Mouse (Mus musculus) brown adipose tissue, adult 24 weeks (tissue): ENCODE results near the gene Ktn1. TPM values are rescaled to one million over a fixed set of nuclear protein-coding genes. Genes with fewer than 3 reads are reported as not detected.

Experiments used
- H3K27ac ChIP-seq: fragments of 200-500 bp; replicated peaks from 2 replicates; pipeline ENCODE4 v1.5.1; 2012; ENCODE audit warnings: low read depth, mild to moderate bottlenecking, low read length
- H3K4me1 ChIP-seq: fragments of 200-500 bp; 2 replicates; pipeline ENCODE4 v1.6.1; 2012; ENCODE audit warnings: low read length, mixed read lengths; ENCODE audit not compliant: control insufficient read depth, insufficient read depth, insufficient read length
- H3K4me3 ChIP-seq: fragments of 200-500 bp; 2 replicates; pipeline ENCODE4 v1.5.1; 2012; ENCODE audit warnings: low read depth, mild to moderate bottlenecking, low read length, moderate library complexity; ENCODE audit not compliant: insufficient read depth
- polyA plus RNA-seq: library from polyadenylated mRNA; stranded (reverse); fragments of >200 nt; gene quantifications from 2 replicates; pipeline ENCODE4 v1.2.4, GENCODE M21; 2012; ENCODE audit not compliant: missing spikeins, insufficient read depth, insufficient read length

Gene Ktn1
- 15.2 and 18.3 TPM in 2 replicates for polyA plus RNA-seq

DNA sequence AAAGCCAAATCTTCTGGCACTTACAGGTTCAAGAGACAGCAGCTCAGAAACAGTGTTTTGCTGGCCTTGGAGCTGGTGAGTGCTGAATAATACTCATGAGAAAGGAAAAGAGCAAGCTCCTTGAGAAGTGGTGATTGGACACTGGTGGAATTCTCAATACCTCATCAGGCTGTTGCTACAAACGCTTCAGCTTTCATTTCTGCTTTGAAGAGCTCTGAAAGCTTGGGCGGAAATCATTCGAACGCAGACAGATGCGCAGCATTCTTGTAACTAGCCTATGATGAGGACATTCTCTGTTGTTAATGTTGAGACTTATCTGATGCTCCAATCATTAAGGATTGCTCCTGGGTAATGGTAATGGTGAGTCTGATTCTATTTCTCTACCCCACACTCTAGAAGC, at the start of gene Ktn1:
Ktn1 (plus strand) TSS at position 231 of the 400 bp plus-strand sequence.
- Histone ChIP-seq H3K4me1 (peaks cover 2% of the 10 kb centered on the region; the same call in 1 of the 2 replicates), H3K4me3 (peak within 1 kb of the TSS; percentile 79), H3K27ac (peak within 1 kb of the TSS; percentile 67)

DNA sequence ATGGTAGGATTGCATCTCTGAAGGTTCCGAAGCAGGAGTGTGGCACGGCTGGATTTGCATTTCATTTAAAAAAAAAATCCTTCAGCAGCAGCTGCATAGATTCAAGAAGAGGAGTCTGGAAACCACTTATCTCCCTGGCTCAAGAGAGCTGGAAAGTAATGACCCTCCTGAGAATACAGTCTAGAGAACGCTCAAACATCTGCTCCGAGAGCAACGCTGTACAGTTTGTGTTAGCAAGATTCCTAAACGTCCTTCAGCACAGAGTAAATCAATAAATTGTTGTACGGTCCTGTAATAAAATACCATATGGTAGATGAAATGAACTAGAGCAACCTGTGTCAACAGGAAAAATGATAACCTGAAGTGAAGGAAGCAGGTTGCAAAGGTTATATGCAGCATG, 35.0 kb upstream of the Ktn1 start:
- Histone ChIP-seq H3K27ac (no peak overlapping the region), H3K4me1 (no peaks in the 10 kb centered on the region), H3K4me3 (no peak overlapping the region)

DNA sequence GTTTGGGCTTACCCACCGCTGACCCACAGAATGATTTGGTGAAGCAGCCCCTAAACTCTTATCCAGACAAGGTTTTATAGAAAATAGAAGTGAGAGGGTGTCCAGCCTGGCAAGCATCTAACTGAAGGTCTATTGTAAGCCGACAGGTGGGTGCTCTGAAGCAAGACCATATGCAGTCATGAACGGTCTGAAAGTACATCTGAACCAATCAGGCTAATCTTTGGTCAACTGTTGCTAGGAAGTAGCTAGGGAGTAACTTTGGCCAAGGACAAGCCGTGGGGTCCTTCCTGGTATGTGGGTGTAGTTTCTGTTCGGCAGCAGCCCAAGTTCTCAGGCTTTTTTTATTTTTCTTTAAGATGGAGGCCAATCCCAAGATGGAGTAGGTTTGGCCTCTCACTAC, 29.4 kb upstream of the Ktn1 start:
- Histone ChIP-seq H3K27ac (no peak overlapping the region), H3K4me1 (no peaks in the 10 kb centered on the region)

DNA sequence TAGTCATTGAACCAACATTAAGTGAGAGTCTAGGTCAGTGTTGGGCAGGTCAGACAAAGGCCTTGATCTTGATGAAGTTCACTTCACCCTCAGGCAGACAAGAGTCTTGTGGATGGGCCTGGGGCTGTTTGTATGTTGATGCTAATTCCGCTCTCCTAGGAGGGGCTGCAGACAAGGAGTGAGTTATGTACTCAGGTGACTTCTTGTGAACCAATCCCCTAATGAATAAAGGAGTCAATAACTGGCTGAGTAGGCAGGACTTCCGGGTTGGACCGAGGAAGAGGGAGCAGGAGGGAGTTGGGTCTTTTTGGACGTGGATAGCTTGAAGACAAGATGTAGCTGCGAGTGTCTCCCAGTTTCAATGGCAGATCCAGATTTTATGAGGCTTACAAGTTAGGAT, 26.3 kb upstream of the Ktn1 start:
- Histone ChIP-seq H3K4me3 (no peak overlapping the region), H3K4me1 (no peaks in the 10 kb centered on the region)

More for the DNA sequence above, 29.4 kb upstream of the Ktn1 start:
- H3K4me3 ChIP-seq = no peak overlapping the region

DNA sequence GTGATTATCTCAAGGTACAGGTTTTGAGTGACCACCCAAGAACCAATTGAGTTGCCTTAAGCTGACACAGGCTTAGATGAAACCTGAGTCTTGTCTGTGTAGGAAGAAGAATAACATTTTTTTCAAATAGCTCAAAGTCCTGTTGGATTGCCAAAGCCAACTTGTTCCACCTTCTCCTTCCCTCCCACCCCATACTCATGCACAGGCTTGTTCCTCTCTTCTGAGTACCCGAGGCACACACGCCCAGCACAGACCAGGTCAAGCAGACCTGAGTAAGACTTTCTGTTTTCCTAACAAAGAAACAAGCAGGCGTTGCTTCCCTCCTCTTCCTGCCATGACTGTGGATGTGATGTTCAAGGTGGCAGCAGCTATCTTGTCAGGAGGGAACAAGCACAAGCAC, 23.4 kb upstream of the Ktn1 start:
- Histone ChIP-seq H3K27ac (no peak overlapping the region), H3K4me1 (no peaks in the 10 kb centered on the region), H3K4me3 (no peak overlapping the region)

More for the DNA sequence above, 26.3 kb upstream of the Ktn1 start:
- no peak overlapping the region for H3K27ac ChIP-seq

DNA sequence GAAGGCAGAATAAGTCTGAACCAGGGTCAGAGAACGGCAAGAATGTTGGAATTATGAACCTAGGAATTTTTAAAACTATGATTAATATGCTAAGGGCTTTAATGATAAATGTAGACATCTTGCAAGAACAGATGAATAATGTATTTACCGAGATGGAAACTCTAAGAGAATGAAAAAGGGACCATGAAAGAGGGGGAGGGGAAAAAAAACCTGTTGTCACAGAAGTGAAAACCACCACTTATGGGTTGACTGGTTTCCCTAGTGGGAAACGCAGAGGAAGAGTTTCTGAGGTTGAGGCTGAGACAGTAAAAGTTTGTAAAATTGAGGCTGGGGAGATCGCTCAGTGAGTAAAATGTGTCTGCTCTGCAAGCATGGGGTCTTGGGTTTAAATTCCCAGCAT, 22.1 kb upstream of the Ktn1 start:
- Histone ChIP-seq H3K4me3 (no peak overlapping the region), H3K27ac (no peak overlapping the region), H3K4me1 (no peaks in the 10 kb centered on the region)

DNA sequence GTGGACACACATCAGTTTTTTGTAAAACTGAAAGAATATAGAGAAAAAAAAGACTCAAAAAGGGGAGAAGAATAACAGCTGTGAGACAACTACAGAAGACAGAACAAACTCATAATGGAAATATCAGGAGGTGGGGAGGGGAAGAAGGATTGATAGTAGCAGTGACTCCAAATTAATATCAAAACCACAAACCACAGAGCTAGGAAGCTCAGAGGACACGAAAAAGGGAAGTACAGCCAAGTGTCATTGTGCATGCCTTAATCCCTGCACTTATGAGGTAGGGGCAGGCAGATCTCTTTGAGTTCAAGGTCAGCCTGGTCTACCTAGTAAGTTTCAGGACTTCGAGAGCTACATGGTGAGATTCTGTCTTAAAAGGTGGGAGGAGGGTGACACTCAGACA, 21.4 kb upstream of the Ktn1 start:
- no peaks in the 10 kb centered on the region for H3K4me1 ChIP-seq
- no peak overlapping the region for H3K27ac ChIP-seq
- no peak overlapping the region for H3K4me3 ChIP-seq

DNA sequence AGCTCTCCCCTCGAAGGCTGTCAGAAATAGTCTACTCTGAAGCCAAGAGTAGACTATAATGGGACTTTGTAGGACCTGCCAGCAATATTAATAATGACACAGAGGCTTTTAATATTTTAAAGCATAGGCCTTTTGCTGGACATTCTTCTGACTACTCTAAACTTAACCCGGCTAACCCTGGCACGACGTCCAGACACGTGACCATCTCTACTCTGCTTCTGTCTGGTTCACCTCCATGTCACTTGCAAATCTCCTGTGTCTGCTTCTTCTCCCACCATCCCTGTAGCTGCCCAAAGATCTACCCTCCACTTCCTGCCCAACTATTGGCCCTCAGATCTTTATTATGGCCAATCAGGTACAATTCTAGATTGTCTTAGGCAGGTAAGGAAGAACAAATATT, 20.9 kb upstream of the Ktn1 start:
- Histone ChIP-seq H3K27ac (no peak overlapping the region), H3K4me1 (no peaks in the 10 kb centered on the region), H3K4me3 (no peak overlapping the region)

DNA sequence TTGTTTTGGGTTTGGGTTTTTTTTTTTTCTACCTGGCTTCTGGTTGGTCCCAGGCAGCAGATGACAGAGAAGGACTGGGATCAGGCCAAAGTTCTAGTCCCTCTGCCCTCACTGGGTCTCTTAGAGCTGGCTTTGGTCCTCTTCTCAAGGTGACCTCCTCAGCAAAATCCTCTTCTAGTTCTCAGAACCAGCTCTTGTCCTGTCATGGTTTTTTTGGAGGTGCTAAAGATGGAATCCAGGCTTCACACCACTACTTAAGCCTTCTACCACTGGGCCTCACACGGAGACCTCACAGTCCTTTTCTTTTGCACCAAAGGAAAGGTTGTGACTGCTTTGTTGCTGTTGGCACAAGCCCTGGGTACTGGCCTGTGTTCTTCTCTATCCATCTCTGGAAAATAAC, 15.8 kb upstream of the Ktn1 start:
- Histone ChIP-seq H3K27ac (no peak overlapping the region), H3K4me3 (no peak overlapping the region), H3K4me1 (no peaks in the 10 kb centered on the region)

DNA sequence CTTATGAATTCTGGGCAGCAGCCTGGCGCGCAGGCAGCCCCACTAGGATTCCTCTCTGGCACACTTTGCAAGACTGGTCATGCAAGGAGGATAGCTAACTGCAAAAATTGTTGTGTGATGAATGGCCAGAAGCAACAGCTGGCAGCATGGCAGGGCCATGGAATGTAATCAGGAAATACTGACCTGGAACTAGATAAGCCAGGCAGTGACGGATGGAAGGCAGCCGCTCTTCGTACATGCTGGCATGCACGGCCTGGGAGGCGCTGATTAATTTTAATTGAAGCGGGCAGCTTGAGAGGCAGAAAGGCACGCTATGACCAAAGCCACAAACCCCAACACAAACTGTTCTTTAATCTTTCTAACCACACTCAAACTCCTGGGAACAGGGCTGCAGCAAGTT, 13.8 kb upstream of the Ktn1 start:
- Histone ChIP-seq H3K27ac (no peak overlapping the region), H3K4me1 (no peaks in the 10 kb centered on the region), H3K4me3 (no peak overlapping the region)

DNA sequence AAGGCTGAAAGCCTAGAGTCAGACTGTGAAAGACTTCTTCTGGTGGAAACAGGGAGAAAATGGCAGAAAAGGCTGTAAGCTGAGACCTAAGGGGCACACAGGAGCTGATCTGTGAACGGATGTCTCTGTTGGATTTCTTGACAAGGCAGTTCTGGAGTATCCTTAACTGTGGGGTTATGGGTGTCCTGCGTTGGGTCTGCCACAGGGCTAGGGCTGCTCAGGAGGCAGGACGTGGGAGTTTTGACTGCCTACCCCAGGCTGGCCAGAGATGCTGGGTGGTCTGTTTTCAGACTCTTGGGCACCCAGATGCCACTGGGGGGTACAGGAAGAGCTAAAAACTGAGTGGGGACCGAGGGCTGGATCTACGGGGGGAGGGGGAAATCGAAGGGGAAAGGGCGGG, 13.4 kb upstream of the Ktn1 start:
- Histone ChIP-seq H3K27ac (no peak overlapping the region), H3K4me3 (no peak overlapping the region), H3K4me1 (no peaks in the 10 kb centered on the region)

DNA sequence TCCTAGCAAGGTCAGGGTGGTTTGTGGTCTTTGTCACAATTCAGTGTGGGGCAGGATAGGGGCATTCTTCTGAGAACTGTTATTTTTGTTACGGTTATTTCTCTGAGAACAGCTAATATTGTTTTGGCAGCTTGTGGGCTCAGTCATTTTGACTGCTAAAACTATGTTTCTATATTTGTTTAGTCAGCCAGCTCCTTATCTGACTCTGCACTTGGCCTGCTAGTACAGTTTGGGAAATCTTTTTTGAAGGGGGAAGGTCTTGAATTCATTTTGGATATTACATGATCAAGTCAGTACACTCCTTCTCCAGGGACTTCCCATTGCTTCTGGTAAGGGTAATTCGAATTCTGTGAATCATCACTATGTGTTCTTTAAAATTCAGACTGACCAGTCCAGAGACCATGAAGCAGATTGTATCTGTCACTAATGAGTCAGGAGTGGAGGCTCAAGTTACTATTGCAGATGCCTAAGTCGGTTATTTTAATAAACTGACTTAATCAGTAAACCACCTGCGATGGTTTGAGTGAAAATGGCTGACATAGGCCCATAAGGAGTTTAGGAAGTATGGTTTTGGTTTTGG, 9.8 kb upstream of the Ktn1 start:
- Histone ChIP-seq H3K27ac (no peak overlapping the region), H3K4me1 (no peaks in the 10 kb centered on the region), H3K4me3 (no peak overlapping the region)

DNA sequence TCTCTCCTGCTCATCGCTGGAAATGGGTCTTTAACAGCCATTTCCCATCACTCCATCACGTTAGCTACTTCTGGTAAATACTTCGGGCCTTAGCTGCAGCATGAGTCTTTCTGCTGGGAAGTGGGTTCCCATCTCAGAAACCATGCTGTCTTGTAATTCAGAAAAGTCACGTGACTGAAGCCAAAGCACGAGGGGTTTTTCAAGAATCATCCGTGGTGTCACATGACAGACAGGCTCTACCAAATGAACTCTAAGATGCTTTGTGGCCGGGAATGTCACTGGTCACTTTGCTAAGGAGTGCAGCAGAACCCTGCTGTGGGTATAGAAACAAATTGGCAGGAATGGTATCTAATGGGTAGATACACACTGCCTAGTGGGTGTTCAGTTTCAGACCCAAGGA, 2.6 kb upstream of the Ktn1 start:
- Histone ChIP-seq H3K4me3 (no peak overlapping the region), H3K4me1 (peaks cover 2% of the 10 kb centered on the region; the same call in 1 of the 2 replicates), H3K27ac (no peak overlapping the region)

DNA sequence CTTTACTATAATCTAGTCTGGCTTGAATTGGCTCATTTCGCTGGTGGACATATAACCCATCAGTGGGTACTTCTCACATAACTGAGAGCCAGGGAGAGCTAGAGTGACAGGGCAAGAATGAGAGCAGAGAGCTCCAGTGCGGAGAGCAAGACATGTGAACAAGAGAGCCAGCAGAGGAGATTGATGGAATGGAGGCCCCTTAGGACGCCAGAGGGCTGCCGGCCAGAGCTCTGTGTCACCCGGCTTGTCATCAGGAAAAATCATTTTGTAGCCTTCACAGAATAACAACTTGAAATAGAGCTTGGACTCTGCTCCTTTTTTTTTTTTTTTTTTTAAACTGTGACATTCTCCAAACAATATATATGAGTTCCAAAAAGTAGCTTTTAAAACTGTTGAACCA, 2.0 kb upstream of the Ktn1 start:
- Histone ChIP-seq H3K4me3 (no peak overlapping the region), H3K27ac (no peak overlapping the region), H3K4me1 (peaks cover 2% of the 10 kb centered on the region; the same call in 1 of the 2 replicates)

DNA sequence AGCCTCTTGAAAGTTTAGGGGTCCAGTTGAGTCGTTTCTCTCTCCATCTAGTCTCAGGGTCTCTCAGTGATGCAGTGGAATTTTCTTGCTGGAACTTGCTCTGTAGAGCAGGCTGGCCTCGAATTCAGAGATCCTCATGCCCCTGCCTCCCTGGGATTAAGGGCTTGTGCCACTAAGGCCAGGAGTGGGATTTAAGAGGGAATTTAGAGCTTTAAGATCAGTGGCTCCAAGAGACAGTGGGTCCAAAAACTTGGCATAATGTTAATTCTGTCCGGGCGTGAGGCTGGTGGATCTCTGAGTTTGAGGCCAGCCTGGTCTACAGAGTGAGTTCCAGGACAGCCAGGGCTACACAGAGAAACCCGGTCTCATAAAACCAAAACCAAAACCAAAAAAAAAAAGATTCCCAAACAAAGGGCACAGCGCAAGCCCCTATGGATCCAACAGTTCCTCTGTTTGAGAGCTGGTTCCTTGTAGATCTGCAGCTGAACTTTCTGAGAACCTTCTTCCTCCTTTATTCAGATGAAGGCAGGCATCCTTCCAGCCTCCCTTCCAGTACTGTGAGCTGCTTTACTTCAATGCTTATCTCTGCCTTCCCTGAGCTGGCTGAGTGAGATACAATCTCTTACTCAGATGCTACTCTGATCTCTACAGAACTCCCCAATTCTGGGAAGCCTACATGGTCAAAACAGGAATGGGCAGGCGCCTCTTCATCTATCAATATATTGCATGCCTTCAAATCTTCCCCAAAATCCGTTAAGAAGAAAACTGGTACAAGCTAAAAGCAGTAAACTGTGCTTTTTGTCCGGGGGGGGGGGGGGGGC, 1.3 kb upstream of the Ktn1 start:
- Histone ChIP-seq H3K4me3 (no peak overlapping the region), H3K4me1 (peaks cover 2% of the 10 kb centered on the region; the same call in 1 of the 2 replicates), H3K27ac (no peak overlapping the region)
